Mouse (Mus musculus) ES-E14 (cell line): ENCODE data around the gene Baz2a. TPM values are rescaled to one million over a fixed set of nuclear protein-coding genes. Genes with fewer than 3 reads are reported as not detected.

ENCODE experiments used
- DNase-seq: peaks from one replicate; pipeline ENCODE4 v3.0.0-alpha.2; 2013; ENCODE audit warnings: low read depth, low spot score
- H3K27ac ChIP-seq: 2 replicates; pipeline ENCODE4 v1.5.1; 2012; ENCODE audit warnings: low read depth, mild to moderate bottlenecking, low read length, moderate library complexity, mixed read lengths; ENCODE audit not compliant: poor library complexity, insufficient read depth, severe bottlenecking
- H3K36me3 ChIP-seq: 2 replicates; pipeline ENCODE4 v1.6.1; 2012; ENCODE audit warnings: mild to moderate bottlenecking, low read length, moderate library complexity, mixed read lengths; ENCODE audit not compliant: control insufficient read depth, poor library complexity, insufficient read depth, severe bottlenecking
- H3K4me1 ChIP-seq, 2 experiments: fragments of 150-350 bp in 1 of 2; sonication (generic) in 1 of 2; 2 replicates each; pipeline ENCODE4 v1.6.1; 2012; ENCODE audit warnings: low read length in 2 of 2, mild to moderate bottlenecking in 1 of 2, mixed read lengths in 1 of 2; ENCODE audit not compliant: control insufficient read depth in 2 of 2, insufficient read depth in 2 of 2, poor library complexity in 1 of 2
- H3K4me3 ChIP-seq, 2 experiments: fragments of 150-350 bp in 1 of 2; sonication (generic) in 1 of 2; 2 replicates each; pipeline ENCODE4 v1.5.1; 2012; ENCODE audit warnings: low read length in 2 of 2, low read depth in 1 of 2, mild to moderate bottlenecking in 1 of 2, mixed read lengths in 1 of 2; ENCODE audit not compliant: insufficient read depth in 1 of 2, poor library complexity in 1 of 2, severe bottlenecking in 1 of 2
- H3K9ac ChIP-seq: 2 replicates; pipeline ENCODE4 v1.6.1; 2012; ENCODE audit warnings: low read depth, mild to moderate bottlenecking, low read length, mixed read lengths; ENCODE audit not compliant: poor library complexity, insufficient read depth, severe bottlenecking
- H3K9me3 ChIP-seq: fragments of 150-350 bp; sonication (generic); 2 replicates; pipeline ENCODE4 v1.6.1; 2012; ENCODE audit warnings: low read depth, mild to moderate bottlenecking, low read length; ENCODE audit not compliant: control insufficient read depth, insufficient read depth
- CHD2 ChIP-seq: IDR thresholded peaks from 2 replicates; pipeline ENCODE4 v1.6.1; 2014; ENCODE audit warnings: mild to moderate bottlenecking, low read depth, low read length, inconsistent platforms
- HCFC1 ChIP-seq: IDR thresholded peaks from 2 replicates; pipeline ENCODE4 v1.6.1; 2012; ENCODE audit warnings: low read length, inconsistent platforms, borderline replicate concordance; ENCODE audit not compliant: insufficient read depth
- MAFK ChIP-seq: IDR thresholded peaks from 2 replicates; pipeline ENCODE4 v1.6.1; 2014; ENCODE audit warnings: mild to moderate bottlenecking, low read depth, low read length, inconsistent platforms; ENCODE audit not compliant: insufficient read depth
- ZC3H11A ChIP-seq: IDR thresholded peaks from 2 replicates; pipeline ENCODE4 v1.6.1; 2012; ENCODE audit warnings: low read depth, mild to moderate bottlenecking, inconsistent platforms, low read length, borderline replicate concordance
- ZNF384 ChIP-seq: IDR thresholded peaks from 2 replicates; pipeline ENCODE4 v1.6.1; 2012; ENCODE audit warnings: low read depth, low read length, inconsistent platforms
- in situ Hi-C, 2 experiments: fragments of 600-800 bp; cut with MboI; formaldehyde crosslinking; loops; one replicate each; pipeline ENCODE4 v1.15.1; 2025; ENCODE audit warnings: low sequenced_read_pairs in 2 of 2, inconsistent platforms in 1 of 2; ENCODE audit not compliant: unreplicated experiment in 2 of 2
- total RNA-seq: library from RNA; depleted of rRNA; stranded (reverse); fragments of 300-350 nt; gene quantifications from 2 replicates; pipeline ENCODE4 v1.2.3, GENCODE M21; 2012

The Baz2a gene
- total RNA-seq, 1 experiment = 42.8 TPM

DNA sequence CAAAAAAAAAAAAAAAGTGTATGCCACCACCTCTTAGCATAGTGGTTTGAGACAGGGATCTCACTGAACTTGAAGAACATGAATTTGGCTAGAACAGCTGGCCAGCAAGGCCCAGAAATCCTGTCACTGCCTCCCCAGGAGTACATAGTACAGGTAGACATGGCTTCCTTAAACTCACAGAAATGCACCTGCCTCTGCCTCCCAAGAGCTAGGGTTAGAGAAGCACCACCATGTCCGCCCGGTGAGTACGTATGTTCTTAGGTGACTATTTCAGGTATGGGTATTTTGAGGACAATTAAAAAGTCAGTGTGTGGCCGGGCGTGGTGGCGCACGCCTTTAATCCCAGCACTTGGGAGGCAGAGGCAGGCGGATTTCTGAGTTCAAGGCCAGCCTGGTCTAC, 38.4 kb upstream of the Baz2a start:
- peaks cover 16% of the 10 kb centered on the region for H3K36me3 ChIP-seq
- H3K9me3 ChIP-seq = no peaks in the 10 kb centered on the region
- H3K4me1 ChIP-seq = no peaks in the 10 kb centered on the region
- no peak overlapping the region for H3K4me3 ChIP-seq
- no peak overlapping the region for H3K27ac ChIP-seq
- no peak for DNase-seq
- in situ Hi-C loops = no loop called here
- no peak overlapping the region for H3K9ac ChIP-seq
- TF ChIP-seq ZC3H11A = no peak
- TF ChIP-seq CHD2 = no peak
- no peak for TF ChIP-seq HCFC1
- no peak for TF ChIP-seq ZNF384

- Histone ChIP-seq H3K9ac (peak overlapping the region; percentile 97), H3K27ac (peak overlapping the region; percentile 96), H3K9me3 (no peaks in the 10 kb centered on the region), H3K4me3 (peak overlapping the region; percentile 80 to 97), H3K36me3 (peaks cover 3% of the 10 kb centered on the region; the same call in 1 of the 2 replicates), H3K4me1 (peaks cover 0 to 2% of the 10 kb centered on the region in 2 experiments; a peak in 1 of 4 replicates)
- in situ Hi-C loops = no loop called here
- no peak for DNase-seq
- no peak for TF ChIP-seq ZC3H11A
These were observed 33.2 kb upstream of the Baz2a start for GRCm38 (mm10) chr10:128058184-128058583.

DNA sequence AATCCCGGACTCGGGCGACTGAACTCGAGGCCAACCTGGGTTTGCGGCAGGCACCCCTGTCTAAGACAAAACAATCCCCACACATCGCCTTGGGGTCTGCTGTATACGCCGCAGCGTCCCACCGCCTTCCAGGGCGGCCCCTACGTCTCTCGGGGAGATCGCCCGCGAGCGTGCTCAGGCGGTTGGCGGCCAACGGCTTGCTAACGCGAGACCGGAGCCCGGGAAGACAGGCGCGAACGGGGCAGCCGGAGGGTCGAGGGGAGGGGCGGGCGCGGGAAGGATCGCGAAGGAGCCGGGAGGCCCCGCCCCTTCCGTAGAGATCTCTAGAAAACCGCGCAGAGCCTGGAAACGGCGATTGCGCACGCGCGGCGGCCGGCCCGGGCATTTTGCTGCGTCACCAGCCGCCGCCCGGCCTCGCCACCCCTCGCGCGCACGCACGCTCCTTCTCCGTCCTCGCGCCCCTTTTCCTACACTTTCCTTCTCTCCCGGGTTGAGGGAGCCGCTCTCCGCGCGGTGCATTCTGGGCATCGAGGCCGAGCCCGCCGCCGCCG, 32.7 kb upstream of the Baz2a start, which contains the start of gene Ptges3:
Gene Ptges3 (plus strand): TSS at position 354 of the 551 bp plus-strand sequence.
- peak; percentile 95 for DNase-seq
- TF ChIP-seq CHD2 = peak; percentile 92
- TF ChIP-seq ZC3H11A = no peak
- TF ChIP-seq MAFK = peak; percentile 93
- TF ChIP-seq HCFC1 = peak; percentile 13; the same call in 1 of the 2 replicates
- no peak for TF ChIP-seq ZNF384
- in situ Hi-C loops = no loop called here

GRCm38 (mm10) chr10:128059207-128059981, 32.0 kb upstream of the Baz2a start:
- in situ Hi-C loops = no loop called here

More for the DNA sequence above, 32.7 kb upstream of the Baz2a start, which contains the start of gene Ptges3:
- Histone ChIP-seq H3K36me3 (peaks cover 7% of the 10 kb centered on the region), H3K4me3 (peak within 1 kb of the TSS; percentile 94 to 97), H3K9me3 (no peaks in the 10 kb centered on the region), H3K4me1 (peaks cover 0 to 2% of the 10 kb centered on the region in 2 experiments; a peak in 1 of 4 replicates), H3K9ac (peak within 1 kb of the TSS; percentile 99), H3K27ac (peak within 1 kb of the TSS; percentile 97)

More at GRCm38 (mm10) chr10:128059207-128059981, 32.0 kb upstream of the Baz2a start:
- no peak for DNase-seq
- Histone ChIP-seq H3K9me3 (no peaks in the 10 kb centered on the region), H3K36me3 (peaks cover 10% of the 10 kb centered on the region), H3K4me1 (peaks cover 0 to 4% of the 10 kb centered on the region in 2 experiments; a peak in 3 of 4 replicates), H3K27ac (peak overlapping the region; percentile 97), H3K4me3 (peak overlapping the region; percentile 94 to 97), H3K9ac (peak overlapping the region; percentile 99)
- TF ChIP-seq MAFK = no peak
- TF ChIP-seq ZNF384 = no peak
- peak; percentile 60; the same call in 1 of the 2 replicates for TF ChIP-seq HCFC1
- TF ChIP-seq ZC3H11A = no peak
